Mouse (Mus musculus): ENCODE measurements around the gene Trak1. TPM values are rescaled to one million over a fixed set of nuclear protein-coding genes. Genes with fewer than 3 reads are reported as not detected.
A peak's percentile ranks its signal among the peaks of the same experiment; 100 is the strongest.

Trak1 gene
- polyA plus RNA-seq, 1 experiment from 2014 or later, result 5.1 TPM

- peaks cover 1% of the 10 kb centered on the region; the same call in 1 of the 2 replicates for H3K4me1 ChIP-seq (ENCODE audit: insufficient read depth)
- TF ChIP-seq CTCF (IDR thresholded peaks at IDR 0.05; ENCODE audit: low read depth), result no peak
- no peak for TF ChIP-seq EP300 (IDR thresholded peaks at IDR 0.05; ENCODE audit: low read depth)
- no peaks in the 10 kb centered on the region for H3K36me3 ChIP-seq (replicated peaks; ENCODE audit: insufficient read depth, low read length)
- peaks cover 4% of the 10 kb centered on the region; the same call in 1 of the 2 replicates for H3K9me3 ChIP-seq (ENCODE audit: low read length)
- DNase-seq (no peak), ATAC-seq (no peak)
- H3K27ac ChIP-seq (ENCODE audit: low read depth), result no peak overlapping the region
- H3K4me3 ChIP-seq (ENCODE audit: low read depth, low read length), result no peak overlapping the region
- H3K9ac ChIP-seq (replicated peaks), result no peak overlapping the region
- H3K27me3 ChIP-seq (ENCODE audit: insufficient read depth, low read length), result peaks cover 2% of the 10 kb centered on the region; the same call in 1 of the 2 replicates
- H3K4me2 ChIP-seq (ENCODE audit: low read depth, low read length), result no peak overlapping the region
- WGBS (ENCODE audit: insufficient replicate concordance), result 65% methylated on average over 2 of the region's 2 CpGs
These were observed 6.0 kb upstream of the Trak1 start for GRCm38 (mm10) chr9:121291275-121291674.

DNA sequence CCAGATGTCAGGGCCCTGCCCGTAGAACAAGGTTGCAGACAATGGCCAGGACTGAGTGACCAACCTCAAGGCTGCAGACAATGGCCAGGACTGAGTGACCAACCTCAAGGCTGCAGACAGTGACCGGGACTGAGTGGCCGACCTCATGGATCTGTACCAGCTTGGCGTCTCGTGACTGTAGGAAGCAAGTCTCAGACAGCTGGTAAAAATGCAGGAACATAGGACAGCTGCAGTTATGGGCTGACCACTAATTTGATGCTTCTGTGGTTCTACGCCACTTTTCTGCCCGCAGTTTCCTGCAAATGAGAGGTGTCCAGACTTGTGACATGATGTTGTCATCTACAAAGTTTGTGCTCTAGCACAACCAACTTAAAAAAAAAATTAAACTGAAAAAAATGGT is 4.1 kb upstream of the Trak1 start:
- Histone ChIP-seq H3K4me3 (ENCODE audit: low read depth, low read length) (no peak overlapping the region), H3K4me2 (ENCODE audit: low read depth, low read length) (no peak overlapping the region), H3K27me3 (ENCODE audit: insufficient read depth, low read length) (peaks cover 9% of the 10 kb centered on the region; the same call in 1 of the 2 replicates), H3K36me3 (replicated peaks; ENCODE audit: insufficient read depth, low read length) (no peaks in the 10 kb centered on the region), H3K9me3 (ENCODE audit: low read length) (peaks cover 4% of the 10 kb centered on the region; the same call in 1 of the 2 replicates), H3K4me1 (ENCODE audit: insufficient read depth) (peaks cover 6% of the 10 kb centered on the region), H3K9ac (replicated peaks) (no peak overlapping the region), H3K27ac (ENCODE audit: low read depth) (no peak overlapping the region)
- TF ChIP-seq CTCF (IDR thresholded peaks at IDR 0.05; ENCODE audit: low read depth), result no peak
- TF ChIP-seq EP300 (IDR thresholded peaks at IDR 0.05; ENCODE audit: low read depth), result no peak
- no peak for DNase-seq
- no peak for ATAC-seq
- 72% methylated on average over 7 of the region's 7 CpGs for WGBS (ENCODE audit: insufficient replicate concordance)

GRCm38 (mm10) chr9:121295221-121295620 is 2.1 kb upstream of the Trak1 start:
- Histone ChIP-seq H3K4me2 (ENCODE audit: low read depth, low read length) (no peak overlapping the region), H3K27me3 (ENCODE audit: insufficient read depth, low read length) (peaks cover 9% of the 10 kb centered on the region; the same call in 1 of the 2 replicates), H3K36me3 (replicated peaks; ENCODE audit: insufficient read depth, low read length) (no peaks in the 10 kb centered on the region), H3K4me1 (ENCODE audit: insufficient read depth) (peaks cover 27% of the 10 kb centered on the region), H3K9ac (replicated peaks) (no peak overlapping the region), H3K9me3 (ENCODE audit: low read length) (no peaks in the 10 kb centered on the region), H3K4me3 (ENCODE audit: low read depth, low read length) (no peak overlapping the region), H3K27ac (ENCODE audit: low read depth) (no peak overlapping the region)
- TF ChIP-seq CTCF (IDR thresholded peaks at IDR 0.05; ENCODE audit: low read depth) (no peak), EP300 (IDR thresholded peaks at IDR 0.05; ENCODE audit: low read depth) (no peak)
- WGBS (ENCODE audit: insufficient replicate concordance), result 69% methylated on average over 7 of the region's 7 CpGs
- DNase-seq, result no peak
- ATAC-seq, result no peak

- ATAC-seq (no peak), DNase-seq (no peak)
- 3% methylated on average over 7 of the region's 7 CpGs for WGBS (ENCODE audit: insufficient replicate concordance)
- Histone ChIP-seq H3K4me1 (ENCODE audit: insufficient read depth) (peaks cover 41% of the 10 kb centered on the region), H3K36me3 (replicated peaks; ENCODE audit: insufficient read depth, low read length) (no peaks in the 10 kb centered on the region), H3K4me3 (ENCODE audit: low read depth, low read length) (peak overlapping the region; percentile 82), H3K27ac (ENCODE audit: low read depth) (peak overlapping the region; percentile 86), H3K4me2 (ENCODE audit: low read depth, low read length) (peak overlapping the region; percentile 93), H3K9me3 (ENCODE audit: low read length) (no peaks in the 10 kb centered on the region), H3K27me3 (ENCODE audit: insufficient read depth, low read length) (peaks cover 9% of the 10 kb centered on the region; the same call in 1 of the 2 replicates), H3K9ac (replicated peaks) (peak overlapping the region; percentile 91)
- TF ChIP-seq EP300 (IDR thresholded peaks at IDR 0.05; ENCODE audit: low read depth) (no peak), CTCF (IDR thresholded peaks at IDR 0.05; ENCODE audit: low read depth) (no peak)
These were observed 730 bp downstream of the Trak1 start for GRCm38 (mm10) chr9:121298065-121298398.

GRCm38 (mm10) chr9:121298411-121299091 is 1.2 kb downstream of the Trak1 start:
- no peak for ATAC-seq

GRCm38 (mm10) chr9:121299223-121299755 is 2.0 kb downstream of the Trak1 start:
- Histone ChIP-seq H3K27me3 (ENCODE audit: insufficient read depth, low read length) (peaks cover 9% of the 10 kb centered on the region; the same call in 1 of the 2 replicates), H3K27ac (ENCODE audit: low read depth) (peak overlapping the region; percentile 86; the same call in 1 of the 2 replicates), H3K4me1 (ENCODE audit: insufficient read depth) (peaks cover 41% of the 10 kb centered on the region), H3K9ac (replicated peaks) (no peak overlapping the region; the same call in 1 of the 2 replicates), H3K36me3 (replicated peaks; ENCODE audit: insufficient read depth, low read length) (no peaks in the 10 kb centered on the region), H3K9me3 (ENCODE audit: low read length) (no peaks in the 10 kb centered on the region), H3K4me2 (ENCODE audit: low read depth, low read length) (peak overlapping the region; percentile 93), H3K4me3 (ENCODE audit: low read depth, low read length) (peak overlapping the region; percentile 82; the same call in 1 of the 2 replicates)
- ATAC-seq (no peak), DNase-seq (no peak)
- WGBS (ENCODE audit: insufficient replicate concordance), result 71% methylated on average over 9 of the region's 9 CpGs
- no peak for TF ChIP-seq EP300 (IDR thresholded peaks at IDR 0.05; ENCODE audit: low read depth)
- no peak for TF ChIP-seq CTCF (IDR thresholded peaks at IDR 0.05; ENCODE audit: low read depth)

More at GRCm38 (mm10) chr9:121298411-121299091, 1.2 kb downstream of the Trak1 start:
- WGBS (ENCODE audit: insufficient replicate concordance), result 19% methylated on average over 15 of the region's 15 CpGs
- Histone ChIP-seq H3K4me3 (ENCODE audit: low read depth, low read length) (peak overlapping the region; percentile 82), H3K9ac (replicated peaks) (peak overlapping the region; percentile 91), H3K9me3 (ENCODE audit: low read length) (no peaks in the 10 kb centered on the region), H3K27me3 (ENCODE audit: insufficient read depth, low read length) (peaks cover 9% of the 10 kb centered on the region; the same call in 1 of the 2 replicates), H3K4me1 (ENCODE audit: insufficient read depth) (peaks cover 41% of the 10 kb centered on the region), H3K27ac (ENCODE audit: low read depth) (peak overlapping the region; percentile 86), H3K36me3 (replicated peaks; ENCODE audit: insufficient read depth, low read length) (no peaks in the 10 kb centered on the region), H3K4me2 (ENCODE audit: low read depth, low read length) (peak overlapping the region; percentile 93)
- TF ChIP-seq CTCF (IDR thresholded peaks at IDR 0.05; ENCODE audit: low read depth) (no peak), EP300 (IDR thresholded peaks at IDR 0.05; ENCODE audit: low read depth) (no peak)
- peak; percentile 53 for DNase-seq

All from liver, postnatal 0 days (tissue).